Comparison of ENCODE assay signal across 30 mouse cellular contexts in the genomic region with DNA sequence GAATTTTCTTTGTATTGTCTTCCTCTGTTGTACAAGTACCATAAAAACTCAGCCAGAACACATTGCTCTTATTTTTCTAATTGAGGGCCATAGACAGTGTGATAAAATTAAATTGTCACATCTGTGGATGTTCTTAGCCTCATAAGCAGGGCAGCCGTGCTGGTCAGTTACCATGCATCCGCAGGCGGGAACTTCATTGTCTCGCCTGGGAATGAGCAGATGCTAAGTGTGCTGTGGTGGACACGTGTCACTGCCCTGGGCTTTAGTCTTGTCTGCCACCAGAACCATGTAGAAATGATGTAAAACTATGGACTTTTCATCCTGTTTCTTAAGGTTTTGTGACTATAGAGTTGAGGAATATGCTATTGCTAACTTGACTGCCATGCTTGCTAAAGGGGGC. TPM values are rescaled to one million over a fixed set of nuclear protein-coding genes. Genes with fewer than 3 reads are reported as not detected.
DNase-seq lines count a peak whose midpoint lies in the region; ATAC-seq lines count a peak whose summit lies in the region.
"Had no signal": no experiment of that assay in that cellular context is flagged by ENCODE, and none has a peak within 500 bp of the region (broad histone marks: within the 10 kb centered on the region; RNA-seq: fewer than 3 reads in every experiment).

No protein-coding gene starts in this region.

- no peaks in the 10 kb centered on the region for H3K4me1 ChIP-seq in embryonic facial prominence, embryonic 14.5 days (ENCODE audit: control insufficient read depth, insufficient read depth, low read length)
- H3K4me1 ChIP-seq in embryonic facial prominence, embryonic 10.5 days, result no peaks in the 10 kb centered on the region
- H3K4me1 ChIP-seq: embryonic facial prominence, embryonic 13.5 days; forebrain, embryonic 13.5 days; heart, embryonic 13.5 days; hindbrain, embryonic 15.5 days; intestine, embryonic 15.5 days; limb, embryonic 12.5 days; liver, embryonic 15.5 days; midbrain, embryonic 10.5 days had no signal

- no peak for ATAC-seq in embryonic facial prominence, embryonic 14.5 days (ENCODE audit: low read depth)
- ATAC-seq: forebrain, embryonic 13.5 days; intestine, embryonic 15.5 days; midbrain, embryonic 16.5 days had no signal

- H3K4me2 ChIP-seq in embryonic facial prominence, embryonic 14.5 days (ENCODE audit: low read depth, low read length), result no peak overlapping the region
- H3K4me2 ChIP-seq: embryonic facial prominence, embryonic 13.5 days; forebrain, embryonic 13.5 days; heart, embryonic 13.5 days; hindbrain, embryonic 15.5 days; intestine, embryonic 15.5 days; limb, embryonic 12.5 days; liver, embryonic 15.5 days; lung, embryonic 14.5 days had no signal

- H3K4me3 ChIP-seq in embryonic facial prominence, embryonic 14.5 days (ENCODE audit: low read depth, low read length), result no peak overlapping the region
- no peak overlapping the region for H3K4me3 ChIP-seq in embryonic facial prominence, embryonic 10.5 days
- H3K4me3 ChIP-seq: embryonic facial prominence, embryonic 13.5 days; erythroblast, embryonic 14.5 days; forebrain, embryonic 13.5 days; heart, embryonic 13.5 days; hindbrain, embryonic 15.5 days; intestine, embryonic 15.5 days; limb, embryonic 12.5 days; liver, embryonic 15.5 days; midbrain, embryonic 10.5 days; myocyte had no signal

- no peak overlapping the region for H3K27ac ChIP-seq in embryonic facial prominence, embryonic 14.5 days (replicated peaks; ENCODE audit: low read depth, low read length)
- no peak overlapping the region for H3K27ac ChIP-seq in embryonic facial prominence, embryonic 10.5 days (replicated peaks)
- H3K27ac ChIP-seq: embryonic facial prominence, embryonic 13.5 days; forebrain, embryonic 13.5 days; heart, embryonic 13.5 days; hindbrain, embryonic 15.5 days; intestine, embryonic 15.5 days; kidney, postnatal 0 days; limb, embryonic 12.5 days; liver, embryonic 15.5 days; midbrain, embryonic 10.5 days had no signal

- H3K36me3 ChIP-seq in embryonic facial prominence, embryonic 14.5 days (ENCODE audit: control insufficient read depth, insufficient read depth, low read length), result peaks cover 45% of the 10 kb centered on the region
- peaks cover 59% of the 10 kb centered on the region for H3K36me3 ChIP-seq in embryonic facial prominence, embryonic 10.5 days (replicated peaks)

- peak; percentile 4 for DNase-seq in embryonic facial prominence, embryonic 14.5 days (ENCODE audit: low spot score)
- no peak for DNase-seq in embryonic facial prominence, embryonic 10.5 days (ENCODE audit: low spot score)
- peak; percentile 9 for DNase-seq in left cerebral cortex, postnatal 4 days
- no peak for DNase-seq in left cerebral cortex, adult 18-20 months (ENCODE audit: low spot score in 2 of 2)
- DNase-seq in embryo, embryonic 10.5 days (ENCODE audit: low spot score), result peak; percentile 16
- peak; percentile 46 for DNase-seq in retina, embryonic 14.5 days (ENCODE audit: low spot score)
- DNase-seq in layer of hippocampus, adult 9-11 months, result no peak
- DNase-seq: adrenal gland, postnatal 10 days; cerebellum, adult 11 months; cerebellum, postnatal 10 days; gastrocnemius, postnatal 10 days; heart, postnatal 14 days; kidney, adult 8-10 months; kidney, postnatal 4 days; lung, embryonic 14.5 days; lung, postnatal 14 days; thymus, postnatal 4 days had no signal

- no peaks in the 10 kb centered on the region for H3K27me3 ChIP-seq in embryonic facial prominence, embryonic 14.5 days (replicated peaks; ENCODE audit: control insufficient read depth, insufficient read depth, low read length)
- no peaks in the 10 kb centered on the region for H3K27me3 ChIP-seq in embryonic facial prominence, embryonic 10.5 days (replicated peaks; ENCODE audit: low read depth, poor library complexity, severe bottlenecking)
- H3K27me3 ChIP-seq: embryonic facial prominence, embryonic 13.5 days; forebrain, embryonic 13.5 days; heart, embryonic 13.5 days; hindbrain, embryonic 15.5 days; intestine, embryonic 15.5 days; limb, embryonic 12.5 days; liver, embryonic 15.5 days had no signal

- no peaks in the 10 kb centered on the region for H3K9me3 ChIP-seq in embryonic facial prominence, embryonic 14.5 days (ENCODE audit: control insufficient read depth, low read length)
- H3K9me3 ChIP-seq in embryonic facial prominence, embryonic 10.5 days, result no peaks in the 10 kb centered on the region
- H3K9me3 ChIP-seq: embryonic facial prominence, embryonic 13.5 days; forebrain, embryonic 13.5 days; G1E; heart, embryonic 13.5 days; hindbrain, embryonic 15.5 days; intestine, embryonic 15.5 days; limb, embryonic 12.5 days; liver, embryonic 15.5 days; midbrain, embryonic 10.5 days had no signal

- intact Hi-C loops in left cerebral cortex, postnatal 4 days (cut with DNase I), result loop anchor here (10.0 kb wide), 1 partner anchor 272 kb away; no protein-coding TSS in a partner anchor

- H3K9ac ChIP-seq in embryonic facial prominence, embryonic 14.5 days (ENCODE audit: low read depth, low read length), result no peak overlapping the region
- H3K9ac ChIP-seq: embryonic facial prominence, embryonic 13.5 days; forebrain, embryonic 13.5 days; heart, embryonic 13.5 days; hindbrain, embryonic 15.5 days; intestine, embryonic 15.5 days; limb, embryonic 12.5 days; liver, embryonic 15.5 days; lung, embryonic 14.5 days had no signal

- 80% methylated on average over 5 of the region's 5 CpGs for WGBS in embryonic facial prominence, embryonic 14.5 days
- WGBS in embryonic facial prominence, embryonic 10.5 days, result 76% methylated on average over 5 of the region's 5 CpGs

RNA-seq across cellular contexts. Expression of a gene that starts 40.2 kb away (rescaled TPM):
- 114 and 122 TPM in 2 replicates for polyA plus RNA-seq in embryonic facial prominence, embryonic 14.5 days (2014; fragmentation: Nextera tagmentation; extraction: Ambion mirVana)
- polyA plus RNA-seq in embryonic facial prominence, embryonic 10.5 days (2016; fragmentation: Nextera tagmentation; extraction: Ambion mirVana), result 136 and 149 TPM in 2 replicates
- total RNA-seq in left cerebral cortex, postnatal 4 days (2021), result 100 to 1,000 TPM; 152 to 161 TPM
- total RNA-seq in left cerebral cortex, adult 18-20 months (2021), result 100 to 1,000 TPM; 173 to 195 TPM

RNA-seq across cellular contexts. Expression of a gene that starts 40.2 kb away (rescaled TPM):
- 8.9 and 10.3 TPM in 2 replicates for polyA plus RNA-seq in embryonic facial prominence, embryonic 14.5 days (2014; fragmentation: Nextera tagmentation; extraction: Ambion mirVana)
- polyA plus RNA-seq in embryonic facial prominence, embryonic 10.5 days (2016; fragmentation: Nextera tagmentation; extraction: Ambion mirVana), result 21.3 and 24.3 TPM in 2 replicates
- 10 to 100 TPM in 1 of 2 experiments, 1 to 10 TPM in 1; 9.9 to 11.6 TPM for total RNA-seq in left cerebral cortex, postnatal 4 days (2021)
- 10 to 100 TPM; 23.1 to 25.1 TPM for total RNA-seq in left cerebral cortex, adult 18-20 months (2021)

RNA-seq across cellular contexts. Expression of a gene that starts 40.2 kb away (rescaled TPM):
- polyA plus RNA-seq in embryonic facial prominence, embryonic 14.5 days (2014; fragmentation: Nextera tagmentation; extraction: Ambion mirVana), result 10.5 and 11.5 TPM in 2 replicates
- polyA plus RNA-seq in embryonic facial prominence, embryonic 10.5 days (2016; fragmentation: Nextera tagmentation; extraction: Ambion mirVana), result 10.8 and 12.3 TPM in 2 replicates
- total RNA-seq in left cerebral cortex, postnatal 4 days (2021), result 10 to 100 TPM; 16.7 to 19.7 TPM
- 10 to 100 TPM; 42.2 to 51.0 TPM for total RNA-seq in left cerebral cortex, adult 18-20 months (2021)

Comparison
In these comparisons a context has a peak if more than half of its experiments do, and no peak if none do; other contexts are left out.
1. DNase-seq: peak in embryonic facial prominence, embryonic 14.5 days (single experiment), left cerebral cortex, postnatal 4 days (single experiment), embryo, embryonic 10.5 days (single experiment) and retina, embryonic 14.5 days (single experiment); none in embryonic facial prominence, embryonic 10.5 days (single experiment), left cerebral cortex, adult 18-20 months (0 of 2) and layer of hippocampus, adult 9-11 months (single experiment).